Mouse (Mus musculus): ENCODE measurements at regions not wholly inside any gene's neighbourhood (a gene's known extent, or its start where the extent isn't known, plus 50 kb on each side); places are given as distances from the start of the nearest gene placed in this dataset.
"Not testable (repeated sequence)": the region's sequence is repeated elsewhere in the genome, so short reads cannot be mapped to it uniquely, and the experiment has no call there.

GRCm38 (mm10) chr2:92809681-92810323 lies 105.1 kb upstream of the Syt13 start:
- Histone ChIP-seq H3K4me2 (no peak overlapping the region), H3K27me3 (no peaks in the 10 kb centered on the region), H3K4me3 (no peak overlapping the region), H3K9ac (no peak overlapping the region), H3K27ac (no peak overlapping the region), H3K4me1 (peaks cover 21% of the 10 kb centered on the region), H3K36me3 (no peaks in the 10 kb centered on the region), H3K9me3 (no peaks in the 10 kb centered on the region)
- WGBS = 54% methylated on average over 4 of the region's 4 CpGs
- no peak for ATAC-seq (ENCODE audit: insufficient number of reproducible peaks, low FRiP score, low TSS enrichment, low read depth)

DNA sequence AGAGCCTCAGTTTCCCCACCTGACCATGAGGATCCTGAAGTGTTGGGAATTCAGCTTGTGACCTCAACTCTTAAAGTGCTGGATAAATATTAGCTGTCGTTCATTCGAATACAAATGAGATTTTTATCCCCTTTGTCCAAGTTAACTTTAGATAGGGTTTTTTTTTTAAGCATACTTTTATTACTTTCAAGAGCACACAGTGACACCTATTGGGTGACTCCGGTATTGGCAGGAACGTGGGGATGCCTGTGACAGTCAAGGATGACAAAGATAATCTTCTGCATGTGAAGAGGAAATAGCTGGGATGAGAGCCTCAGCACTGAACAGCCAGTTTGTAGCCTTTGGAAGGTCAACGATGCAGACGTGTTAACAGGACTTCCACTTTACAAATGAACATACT lies 103.9 kb upstream of the Syt13 start:
- not testable (repeated sequence) for H3K36me3 ChIP-seq; H3K9me3 ChIP-seq; ATAC-seq (ENCODE audit: insufficient number of reproducible peaks, low FRiP score, low TSS enrichment, low read depth); H3K27ac ChIP-seq; H3K4me2 ChIP-seq; H3K4me3 ChIP-seq; H3K27me3 ChIP-seq; H3K9ac ChIP-seq
- WGBS = 12% methylated on average over 6 of the region's 6 CpGs
- H3K4me1 ChIP-seq = peaks cover 15% of the 10 kb centered on the region

- H3K27ac ChIP-seq = no peak overlapping the region
- no peaks in the 10 kb centered on the region; the same call in 1 of the 2 replicates for H3K4me1 ChIP-seq
- no peaks in the 10 kb centered on the region for H3K9me3 ChIP-seq
- 67% methylated on average over 11 of the region's 11 CpGs for WGBS
- no peak overlapping the region for H3K4me2 ChIP-seq
- no peak for ATAC-seq (ENCODE audit: insufficient number of reproducible peaks, low FRiP score, low TSS enrichment, low read depth)
- no peaks in the 10 kb centered on the region for H3K27me3 ChIP-seq
- H3K4me3 ChIP-seq = no peak overlapping the region
- no peak overlapping the region for H3K9ac ChIP-seq
- H3K36me3 ChIP-seq = no peaks in the 10 kb centered on the region
These were observed 101.9 kb upstream of the Syt13 start for GRCm38 (mm10) chr2:92813028-92813427.

DNA sequence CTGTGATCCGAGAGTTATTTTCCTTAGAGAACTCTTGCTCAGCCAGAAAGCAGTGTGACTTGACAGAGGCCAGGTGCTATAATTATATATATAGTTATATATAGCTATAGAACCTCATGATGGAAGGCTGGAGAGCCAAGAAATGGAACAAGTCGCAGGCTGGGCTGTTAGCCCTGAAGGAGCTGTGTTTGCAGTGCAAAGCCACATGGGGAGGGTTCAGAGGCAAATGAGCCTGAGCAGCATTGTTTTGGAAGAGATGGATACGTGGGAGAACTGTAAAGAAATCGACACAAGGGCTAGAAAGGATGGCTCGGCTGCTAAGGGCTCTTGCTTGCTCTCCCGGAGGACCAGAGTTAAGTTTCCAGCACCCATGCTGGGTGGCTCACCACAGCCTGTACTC lies 95.3 kb upstream of the Syt13 start:
- no peaks in the 10 kb centered on the region for H3K9me3 ChIP-seq
- ATAC-seq (ENCODE audit: insufficient number of reproducible peaks, low FRiP score, low TSS enrichment, low read depth) = no peak
- no peaks in the 10 kb centered on the region for H3K27me3 ChIP-seq
- H3K4me2 ChIP-seq = no peak overlapping the region
- H3K4me1 ChIP-seq = 0 out of 2 replicates have a peak, but pooled peaks cover 10% of the 10 kb centered on the region
- H3K27ac ChIP-seq = no peak overlapping the region
- no peak overlapping the region for H3K4me3 ChIP-seq
- WGBS = 60% methylated on average over 6 of the region's 6 CpGs
- H3K36me3 ChIP-seq = no peaks in the 10 kb centered on the region
- H3K9ac ChIP-seq = no peak overlapping the region

DNA sequence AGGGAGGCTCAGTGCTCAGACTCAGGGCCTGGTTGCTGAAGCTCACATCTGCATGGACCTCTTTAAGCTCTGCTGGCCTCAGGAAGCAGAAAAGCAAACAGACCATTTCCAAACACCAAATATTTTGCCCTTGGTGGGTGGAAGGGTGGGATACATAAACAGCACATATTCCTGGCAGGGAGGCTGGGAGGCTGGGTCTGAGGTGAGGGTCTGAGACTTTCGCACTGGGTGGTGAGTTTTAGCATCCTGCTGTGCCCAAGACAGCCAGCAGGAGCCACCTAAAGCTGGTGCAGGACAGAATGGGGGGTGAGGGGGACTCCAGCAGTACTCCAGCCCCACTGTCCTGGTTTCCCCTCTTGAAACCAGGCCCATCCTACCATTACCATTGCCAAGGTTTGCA lies 90.6 kb upstream of the Syt13 start:
- Histone ChIP-seq H3K4me3 (no peak overlapping the region), H3K4me1 (peaks cover 16% of the 10 kb centered on the region; the same call in 1 of the 2 replicates), H3K4me2 (no peak overlapping the region), H3K27ac (no peak overlapping the region), H3K27me3 (no peaks in the 10 kb centered on the region), H3K9me3 (no peaks in the 10 kb centered on the region), H3K36me3 (no peaks in the 10 kb centered on the region), H3K9ac (no peak overlapping the region)
- WGBS = 94% methylated on average over 1 of the region's 1 CpGs
- ATAC-seq (ENCODE audit: insufficient number of reproducible peaks, low FRiP score, low TSS enrichment, low read depth) = no peak

- Histone ChIP-seq H3K4me3 (no peak overlapping the region), H3K9ac (no peak overlapping the region), H3K9me3 (no peaks in the 10 kb centered on the region), H3K4me1 (peaks cover 16% of the 10 kb centered on the region; the same call in 1 of the 2 replicates), H3K36me3 (no peaks in the 10 kb centered on the region), H3K4me2 (no peak overlapping the region), H3K27ac (no peak overlapping the region), H3K27me3 (0 out of 2 replicates have a peak, but pooled peaks cover 2% of the 10 kb centered on the region)
- WGBS = 9% methylated on average over 6 of the region's 6 CpGs
- ATAC-seq (ENCODE audit: insufficient number of reproducible peaks, low FRiP score, low TSS enrichment, low read depth) = no peak
These were observed 89.5 kb upstream of the Syt13 start for GRCm38 (mm10) chr2:92825395-92825794.

GRCm38 (mm10) chr2:92830134-92830533 lies 84.8 kb upstream of the Syt13 start:
- no peak for ATAC-seq (ENCODE audit: insufficient number of reproducible peaks, low FRiP score, low TSS enrichment, low read depth)
- Histone ChIP-seq H3K9ac (no peak overlapping the region), H3K27ac (no peak overlapping the region), H3K4me1 (peaks cover 3% of the 10 kb centered on the region; the same call in 1 of the 2 replicates), H3K27me3 (0 out of 2 replicates have a peak, but pooled peaks cover 3% of the 10 kb centered on the region), H3K4me2 (no peak overlapping the region), H3K9me3 (no peaks in the 10 kb centered on the region), H3K36me3 (no peaks in the 10 kb centered on the region), H3K4me3 (no peak overlapping the region)
- 66% methylated on average over 2 of the region's 2 CpGs for WGBS

- no peak overlapping the region for H3K9ac ChIP-seq
- no peaks in the 10 kb centered on the region for H3K36me3 ChIP-seq
- H3K27ac ChIP-seq = no peak overlapping the region
- 0 out of 2 replicates have a peak, but pooled peaks cover 3% of the 10 kb centered on the region for H3K27me3 ChIP-seq
- no peaks in the 10 kb centered on the region for H3K4me1 ChIP-seq
- H3K9me3 ChIP-seq = no peaks in the 10 kb centered on the region
- ATAC-seq (ENCODE audit: insufficient number of reproducible peaks, low FRiP score, low TSS enrichment, low read depth) = 0 out of 2 replicates have a peak, but pooled peaks have one; percentile 4
- 46% methylated on average over 7 of the region's 7 CpGs for WGBS
- H3K4me3 ChIP-seq = no peak overlapping the region
- no peak overlapping the region for H3K4me2 ChIP-seq
These were observed 83.1 kb upstream of the Syt13 start for GRCm38 (mm10) chr2:92831784-92832183.

DNA sequence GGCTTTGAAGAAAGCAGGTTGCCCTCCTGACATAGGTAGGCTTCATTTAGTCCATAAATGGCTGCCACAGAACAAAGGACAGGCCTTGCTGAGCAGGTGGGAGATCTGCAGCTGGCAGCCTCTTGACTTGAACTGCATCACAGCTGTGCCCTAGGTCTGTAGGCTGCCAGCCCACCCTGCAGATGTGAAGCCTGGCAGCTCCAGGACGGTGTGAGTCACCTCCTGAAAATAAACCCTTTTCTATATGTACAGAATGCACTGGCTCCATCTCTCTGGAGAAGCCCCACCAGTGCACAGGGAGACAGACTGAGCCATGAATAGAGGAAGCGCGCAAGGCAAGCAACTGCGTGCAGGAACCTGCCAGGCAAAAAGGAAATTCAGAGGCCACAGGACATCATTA lies 78.7 kb upstream of the Syt13 start:
- 62% methylated on average over 4 of the region's 4 CpGs for WGBS
- H3K4me3 ChIP-seq = no peak overlapping the region
- H3K9me3 ChIP-seq = no peaks in the 10 kb centered on the region
- H3K27me3 ChIP-seq = no peaks in the 10 kb centered on the region
- no peaks in the 10 kb centered on the region for H3K4me1 ChIP-seq
- H3K27ac ChIP-seq = no peak overlapping the region
- no peak overlapping the region for H3K9ac ChIP-seq
- H3K36me3 ChIP-seq = no peaks in the 10 kb centered on the region
- H3K4me2 ChIP-seq = no peak overlapping the region
- no peak for ATAC-seq (ENCODE audit: insufficient number of reproducible peaks, low FRiP score, low TSS enrichment, low read depth)

DNA sequence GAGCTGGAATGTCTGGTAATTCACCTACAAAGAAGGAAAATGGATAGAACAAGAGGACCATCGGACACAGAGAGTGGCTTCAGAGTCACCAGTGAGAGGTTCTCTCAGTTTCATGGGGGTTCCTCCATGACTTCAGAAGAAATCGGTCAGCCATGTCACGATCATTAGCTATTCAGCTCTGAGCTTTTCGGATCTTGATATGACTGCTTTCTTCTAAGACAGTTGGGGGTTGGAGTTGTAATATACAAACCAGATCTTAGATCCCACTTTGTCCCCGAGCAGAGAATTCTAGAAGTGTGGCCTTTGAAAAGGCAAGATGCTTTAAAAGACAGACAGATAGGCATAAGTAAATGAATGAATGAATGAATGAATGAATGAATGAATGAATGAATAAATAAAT lies 76.9 kb upstream of the Syt13 start:
- H3K27me3 ChIP-seq = no peaks in the 10 kb centered on the region
- no peak for ATAC-seq (ENCODE audit: insufficient number of reproducible peaks, low FRiP score, low TSS enrichment, low read depth)
- H3K36me3 ChIP-seq = no peaks in the 10 kb centered on the region
- H3K4me1 ChIP-seq = no peaks in the 10 kb centered on the region
- H3K4me2 ChIP-seq = no peak overlapping the region
- H3K4me3 ChIP-seq = no peak overlapping the region
- H3K9me3 ChIP-seq = no peaks in the 10 kb centered on the region
- H3K27ac ChIP-seq = no peak overlapping the region
- WGBS = 93% methylated on average over 5 of the region's 5 CpGs
- H3K9ac ChIP-seq = no peak overlapping the region

GRCm38 (mm10) chr2:92840009-92840408 lies 74.9 kb upstream of the Syt13 start:
- Histone ChIP-seq H3K4me1 (peaks cover under 1% of the 10 kb centered on the region; the same call in 1 of the 2 replicates), H3K9me3 (no peaks in the 10 kb centered on the region), H3K4me3 (no peak overlapping the region), H3K36me3 (no peaks in the 10 kb centered on the region), H3K27me3 (no peaks in the 10 kb centered on the region), H3K4me2 (no peak overlapping the region), H3K9ac (no peak overlapping the region), H3K27ac (no peak overlapping the region)
- no peak for ATAC-seq (ENCODE audit: insufficient number of reproducible peaks, low FRiP score, low TSS enrichment, low read depth)
- WGBS = 19% methylated on average over 4 of the region's 4 CpGs

GRCm38 (mm10) chr2:92841626-92842025 lies 73.3 kb upstream of the Syt13 start:
- Histone ChIP-seq H3K9ac (no peak overlapping the region), H3K36me3 (no peaks in the 10 kb centered on the region), H3K27ac (no peak overlapping the region), H3K9me3 (no peaks in the 10 kb centered on the region), H3K27me3 (no peaks in the 10 kb centered on the region), H3K4me3 (no peak overlapping the region), H3K4me1 (peaks cover 7% of the 10 kb centered on the region), H3K4me2 (no peak overlapping the region)
- ATAC-seq (ENCODE audit: insufficient number of reproducible peaks, low FRiP score, low TSS enrichment, low read depth) = no peak
- WGBS = 57% methylated on average over 3 of the region's 3 CpGs

Measured in limb, embryonic 15.5 days (tissue).